Mouse (Mus musculus) ES-Bruce4 (cell line): ENCODE measurements around the gene Olfr1104. TPM values are rescaled to one million over a fixed set of nuclear protein-coding genes. Genes with fewer than 3 reads are reported as not detected.

Experiments
- H3K27ac ChIP-seq: 2 replicates; pipeline ENCODE4 v1.5.1; 2012; ENCODE audit warnings: low read length, inconsistent platforms; ENCODE audit not compliant: insufficient read depth
- H3K27me3 ChIP-seq: 2 replicates; pipeline ENCODE4 v1.6.1; 2012; ENCODE audit warnings: mild to moderate bottlenecking, low read length, inconsistent platforms; ENCODE audit not compliant: control insufficient read depth, poor library complexity, insufficient read depth, severe bottlenecking
- H3K36me3 ChIP-seq: 2 replicates; pipeline ENCODE4 v1.6.1; 2012; ENCODE audit warnings: inconsistent platforms, mild to moderate bottlenecking, low read length, moderate library complexity; ENCODE audit not compliant: control insufficient read depth, poor library complexity, insufficient read depth, severe bottlenecking
- H3K4me1 ChIP-seq: one replicate; pipeline ENCODE4 v1.8.1; 2011; ENCODE audit warnings: low read length; ENCODE audit not compliant: control insufficient read depth, insufficient read depth
- H3K4me3 ChIP-seq: 2 replicates; pipeline ENCODE4 v1.5.1; 2011; ENCODE audit warnings: low read depth, mild to moderate bottlenecking, low read length
- H3K9ac ChIP-seq: 2 replicates; pipeline ENCODE4 v1.6.1; 2012; ENCODE audit warnings: low read depth, mild to moderate bottlenecking, inconsistent platforms; ENCODE audit not compliant: poor library complexity, severe bottlenecking
- H3K9me3 ChIP-seq: replicated peaks from 2 replicates; pipeline ENCODE4 v1.6.1; 2012; ENCODE audit warnings: mild to moderate bottlenecking, low read length, inconsistent platforms; ENCODE audit not compliant: control insufficient read depth, poor library complexity, insufficient read depth, severe bottlenecking
- CTCF ChIP-seq: IDR thresholded peaks from one replicate; pipeline ENCODE4 v1.8.1; 2011; ENCODE audit warnings: low read depth, low read length
- EP300 ChIP-seq: IDR thresholded peaks from 2 replicates; pipeline ENCODE4 v1.6.1; 2011; ENCODE audit warnings: low read depth, low read length; ENCODE audit not compliant: insufficient read depth
- POLR2A ChIP-seq: IDR thresholded peaks from one replicate; pipeline ENCODE4 v1.8.1; 2011; ENCODE audit warnings: low read length; ENCODE audit not compliant: insufficient read depth
- polyA plus RNA-seq: library from polyadenylated mRNA; stranded (reverse); fragments of >200 nt; gene quantifications from 2 replicates; pipeline ENCODE4 v1.2.4, GENCODE M21; 2011; ENCODE audit warnings: low read depth; ENCODE audit not compliant: missing spikeins, insufficient read depth, insufficient read length

Olfr1104 gene
- polyA plus RNA-seq, 1 experiment: not detected

GRCm38 (mm10) chr2:86979854-86980253 is 47.0 kb downstream of the Olfr1104 start, which contains the start of gene Olfr1100:
TSS of gene Olfr1100 (minus strand) at chr2:86979954.
- H3K36me3 ChIP-seq: no peaks in the 10 kb centered on the region
- no peak within 1 kb of the TSS for H3K4me3 ChIP-seq
- no peaks in the 10 kb centered on the region for H3K27me3 ChIP-seq
- H3K9me3 ChIP-seq: no peaks in the 10 kb centered on the region
- TF ChIP-seq EP300 (no peak), POLR2A (no peak), CTCF (no peak)
- no peaks in the 10 kb centered on the region for H3K4me1 ChIP-seq
- H3K9ac ChIP-seq: no peak within 1 kb of the TSS
- no peak within 1 kb of the TSS for H3K27ac ChIP-seq

Other genes starting within 250 kb of the Olfr1104 start
- not detected in 2 replicates for gene Olfr1093, start 244.6 kb downstream of the Olfr1104 start, polyA plus RNA-seq
- not detected in 2 replicates for gene Olfr141, start 217.1 kb downstream of the Olfr1104 start, polyA plus RNA-seq
- not detected in 2 replicates for gene Olfr1094, start 202.4 kb downstream of the Olfr1104 start, polyA plus RNA-seq
- gene Olfr1095, start 175.4 kb downstream of the Olfr1104 start, polyA plus RNA-seq: not detected in 2 replicates
- not detected in 2 replicates for gene Gm13723, start 152.3 kb downstream of the Olfr1104 start, polyA plus RNA-seq
- gene Olfr1097, start 134.9 kb downstream of the Olfr1104 start, polyA plus RNA-seq: not detected in 2 replicates
- not detected in 2 replicates for gene Olfr1098, start 102.5 kb downstream of the Olfr1104 start, polyA plus RNA-seq
- gene Olfr1099, start 66.4 kb downstream of the Olfr1104 start, polyA plus RNA-seq: not detected in 2 replicates
- gene Olfr1100, start 47.1 kb downstream of the Olfr1104 start, polyA plus RNA-seq: not detected in 2 replicates
- not detected in 2 replicates for gene Olfr1101, start 35.9 kb downstream of the Olfr1104 start, polyA plus RNA-seq
- gene Olfr1102, start 28.7 kb downstream of the Olfr1104 start, polyA plus RNA-seq: not detected in 2 replicates
- gene Olfr1105, start 9.5 kb upstream of the Olfr1104 start, polyA plus RNA-seq: not detected in 2 replicates
- not detected in 2 replicates for gene Olfr1106, start 25.2 kb upstream of the Olfr1104 start, polyA plus RNA-seq
- not detected in 2 replicates for gene Olfr1107, start 48.7 kb upstream of the Olfr1104 start, polyA plus RNA-seq
- gene Olfr1109, start 68.9 kb upstream of the Olfr1104 start, polyA plus RNA-seq: not detected in 2 replicates
- gene Olfr259, start 87.5 kb upstream of the Olfr1104 start, polyA plus RNA-seq: not detected in 2 replicates
- gene Olfr1110, start 113.2 kb upstream of the Olfr1104 start, polyA plus RNA-seq: not detected in 2 replicates
- gene Olfr1111, start 125.5 kb upstream of the Olfr1104 start, polyA plus RNA-seq: not detected in 2 replicates
- gene Olfr1112, start 160.7 kb upstream of the Olfr1104 start, polyA plus RNA-seq: not detected in 2 replicates
- not detected in 2 replicates for gene Olfr1113, start 181.9 kb upstream of the Olfr1104 start, polyA plus RNA-seq
- gene Olfr1115, start 220.9 kb upstream of the Olfr1104 start, polyA plus RNA-seq: not detected in 2 replicates
- 0.10 TPM in 1 of 2 replicates, not detected in the other for gene Olfr1116, start 240.5 kb upstream of the Olfr1104 start, polyA plus RNA-seq